Mouse (Mus musculus): Measurements from ENCODE around the gene Sumo1. TPM values are rescaled to one million over a fixed set of nuclear protein-coding genes. Genes with fewer than 3 reads are reported as not detected.

Sumo1 gene
- total RNA-seq (2023) = 87.9 TPM

DNA sequence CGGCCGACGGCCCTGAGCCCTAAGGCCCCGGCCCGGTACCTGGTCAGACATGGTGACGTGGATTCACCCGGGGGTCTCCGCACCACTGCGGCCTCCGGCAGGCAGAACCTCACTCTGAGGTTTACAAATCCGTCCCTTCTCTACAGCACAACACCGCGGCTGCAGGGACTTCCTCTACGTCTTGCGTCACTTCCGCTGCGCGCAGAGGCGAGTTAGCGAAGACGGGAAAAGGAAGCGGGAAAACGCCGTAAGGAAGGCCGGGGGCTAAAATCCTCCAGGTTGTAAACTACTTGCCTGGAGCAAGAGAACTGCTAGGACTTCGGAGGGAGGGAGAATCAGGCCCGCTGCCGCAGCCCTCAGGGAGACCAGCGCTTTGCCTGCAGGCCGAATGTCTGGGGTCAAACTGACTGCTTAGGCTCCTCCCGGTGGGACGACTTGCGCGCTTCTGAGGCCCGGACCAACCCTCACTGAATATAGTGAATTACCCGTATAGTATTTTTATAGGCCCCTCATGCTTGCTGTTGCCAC lies at the start of gene Sumo1:
Gene Sumo1, minus strand, starts transcription at position 194 of the 528 bp plus-strand sequence.

DNA sequence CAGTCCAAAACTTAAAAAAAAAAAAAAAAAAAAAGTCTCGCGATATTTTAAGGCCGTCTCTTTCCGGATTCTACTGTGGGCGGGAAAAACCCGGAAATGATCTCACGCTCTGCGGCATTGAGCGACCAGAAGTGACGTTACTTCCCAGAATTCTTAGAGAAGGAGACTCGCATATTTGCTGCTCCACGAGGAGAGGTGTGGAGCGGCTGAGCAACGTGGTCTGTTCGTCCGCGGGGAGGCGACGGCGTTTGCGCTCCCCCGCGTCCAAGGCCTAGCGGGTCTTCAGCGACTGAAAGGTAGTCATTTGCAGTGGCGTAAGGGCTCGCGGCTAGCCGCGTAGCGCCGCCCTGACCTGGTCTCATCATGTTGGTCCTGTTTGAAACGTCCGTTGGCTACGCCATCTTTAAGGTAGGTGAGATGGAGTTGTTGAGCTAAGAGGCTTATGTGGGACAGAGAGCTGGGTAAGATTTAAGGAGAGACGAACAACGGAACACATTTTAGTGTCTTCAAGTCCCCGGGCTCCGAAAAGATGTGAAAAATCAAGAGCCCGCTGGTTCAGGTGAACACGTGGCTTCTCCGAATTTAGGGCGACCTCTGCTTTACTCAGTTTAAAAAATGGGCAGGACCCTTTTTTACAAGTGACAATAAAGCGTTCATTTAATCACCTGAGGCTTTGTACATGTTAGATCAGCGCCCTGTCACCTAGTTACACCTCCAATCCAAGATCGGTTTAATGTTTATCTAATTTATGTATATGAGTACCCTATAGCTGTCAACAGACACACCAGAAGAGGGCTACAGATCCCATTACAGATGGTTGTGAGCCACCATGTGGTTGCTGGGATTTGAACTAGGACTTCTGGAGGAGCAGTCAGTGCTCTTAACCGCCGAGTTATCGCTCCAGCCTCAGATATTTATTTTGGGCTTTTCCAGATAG lies 14.5 kb upstream of the Sumo1 start, which contains the start of gene Nop58:
Gene Nop58, plus strand, starts transcription at position 153 of the 937 bp plus-strand sequence.

Other genes starting within 250 kb of the Sumo1 start
- 0.73 TPM for gene Fzd7, start 188.4 kb downstream of the Sumo1 start, total RNA-seq (2023)
- not detected for gene Gm973, start 154.6 kb downstream of the Sumo1 start, total RNA-seq (2023)
- gene Nop58, start 14.1 kb upstream of the Sumo1 start, total RNA-seq (2023) = 182 TPM
- gene Bmpr2, start 92.6 kb upstream of the Sumo1 start, total RNA-seq (2023) = 3.0 TPM
- 58.4 TPM for gene Fam117b, start 242.2 kb upstream of the Sumo1 start, total RNA-seq (2023)